Mouse (Mus musculus) limb, embryonic 15.5 days (tissue): ENCODE results near the gene Mbd3. TPM values are rescaled to one million over a fixed set of nuclear protein-coding genes. Genes with fewer than 3 reads are reported as not detected.

Experiments
- ATAC-seq: fragments of 200-750 bp; cut with Nextera tagmentation; 2 replicates; pipeline ENCODE4 v1.8.0; 2017; ENCODE audit warnings: low read depth, moderate TSS enrichment; ENCODE audit not compliant: insufficient number of reproducible peaks, low FRiP score, low TSS enrichment
- H3K27ac ChIP-seq: fragments of 300-500 bp; sonication (generic); 2 replicates; pipeline ENCODE4 v1.5.1; 2015; ENCODE audit warnings: moderate library complexity, mild to moderate bottlenecking, inconsistent platforms
- H3K27me3 ChIP-seq: fragments of 300-500 bp; sonication (generic); 2 replicates; pipeline ENCODE4 v1.6.1; 2015; ENCODE audit warnings: inconsistent platforms
- H3K36me3 ChIP-seq: fragments of 300-500 bp; sonication (generic); 2 replicates; pipeline ENCODE4 v1.6.1; 2015; ENCODE audit warnings: inconsistent platforms
- H3K4me1 ChIP-seq: fragments of 300-500 bp; sonication (generic); 2 replicates; pipeline ENCODE4 v1.6.1; 2015; ENCODE audit warnings: inconsistent platforms
- H3K4me2 ChIP-seq: fragments of 300-500 bp; sonication (generic); 2 replicates; pipeline ENCODE4 v1.6.1; 2015; ENCODE audit warnings: mild to moderate bottlenecking, inconsistent platforms
- H3K4me3 ChIP-seq: fragments of 300-500 bp; sonication (generic); 2 replicates; pipeline ENCODE4 v1.5.1; 2015; ENCODE audit warnings: mild to moderate bottlenecking, inconsistent platforms
- H3K9ac ChIP-seq: fragments of 300-500 bp; sonication (generic); 2 replicates; pipeline ENCODE4 v1.6.1; 2015; ENCODE audit warnings: inconsistent platforms
- H3K9me3 ChIP-seq: fragments of 300-500 bp; sonication (generic); 2 replicates; pipeline ENCODE4 v1.6.1; 2016; ENCODE audit warnings: inconsistent platforms
- WGBS: fragments of 180-500 bp; shearing (Covaris S2); methylation state at CpG from one replicate; pipeline ENCODE4 v1.1.7; 2015; 5-methylcytosine and 5-hydroxymethylcytosine counted together
- polyA plus RNA-seq: library from polyadenylated mRNA; unstranded; fragments of >200 nt; fragmentation: Nextera tagmentation; extraction: Ambion mirVana; gene quantifications from 2 replicates; pipeline ENCODE4 v1.2.1, GENCODE M21; 2015

Gene Mbd3
- 218 and 219 TPM in 2 replicates for polyA plus RNA-seq

DNA sequence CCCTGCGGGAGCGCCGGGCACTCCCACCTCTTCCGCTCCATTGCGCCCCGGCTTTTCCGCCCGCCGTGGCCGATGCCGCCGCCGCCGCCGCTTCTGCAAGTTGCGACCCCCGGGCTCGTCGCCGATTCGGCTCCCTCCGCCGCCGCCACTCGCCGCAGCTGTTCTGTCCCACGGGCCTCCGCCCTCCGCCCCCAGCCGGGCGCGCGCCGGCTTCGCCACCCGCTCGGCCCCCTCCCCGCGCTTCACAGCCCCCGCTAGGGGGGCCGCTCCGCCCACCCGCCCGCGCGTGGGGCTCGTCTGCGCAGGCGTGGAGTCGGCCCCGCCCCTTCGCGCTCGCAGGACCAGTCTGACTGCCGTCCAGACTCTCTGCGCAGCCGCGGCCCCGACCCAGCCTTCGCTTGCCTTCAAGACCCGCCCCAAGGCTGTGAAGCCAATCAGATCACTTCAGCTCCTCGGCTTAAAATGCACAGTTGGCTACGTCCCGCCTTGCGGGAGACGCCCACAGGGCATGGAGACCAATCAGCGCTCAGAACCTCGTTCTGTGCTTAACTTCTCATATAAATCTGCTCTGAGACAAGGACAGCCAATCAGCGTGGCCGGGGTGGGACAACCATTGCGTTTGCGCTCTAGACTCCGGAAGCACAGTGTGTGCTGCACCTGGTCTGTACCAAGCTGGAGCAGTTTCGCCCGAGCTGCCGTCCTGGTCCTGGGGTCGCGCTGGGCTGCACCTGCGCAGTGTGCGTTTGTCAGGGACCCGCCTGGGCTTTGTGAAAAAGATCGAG lies at the start of gene Mbd3:
Gene Mbd3 (minus strand): TSS at position 360 of the 782 bp plus-strand sequence.
- H3K36me3 ChIP-seq: peaks cover 64% of the 10 kb centered on the region

DNA sequence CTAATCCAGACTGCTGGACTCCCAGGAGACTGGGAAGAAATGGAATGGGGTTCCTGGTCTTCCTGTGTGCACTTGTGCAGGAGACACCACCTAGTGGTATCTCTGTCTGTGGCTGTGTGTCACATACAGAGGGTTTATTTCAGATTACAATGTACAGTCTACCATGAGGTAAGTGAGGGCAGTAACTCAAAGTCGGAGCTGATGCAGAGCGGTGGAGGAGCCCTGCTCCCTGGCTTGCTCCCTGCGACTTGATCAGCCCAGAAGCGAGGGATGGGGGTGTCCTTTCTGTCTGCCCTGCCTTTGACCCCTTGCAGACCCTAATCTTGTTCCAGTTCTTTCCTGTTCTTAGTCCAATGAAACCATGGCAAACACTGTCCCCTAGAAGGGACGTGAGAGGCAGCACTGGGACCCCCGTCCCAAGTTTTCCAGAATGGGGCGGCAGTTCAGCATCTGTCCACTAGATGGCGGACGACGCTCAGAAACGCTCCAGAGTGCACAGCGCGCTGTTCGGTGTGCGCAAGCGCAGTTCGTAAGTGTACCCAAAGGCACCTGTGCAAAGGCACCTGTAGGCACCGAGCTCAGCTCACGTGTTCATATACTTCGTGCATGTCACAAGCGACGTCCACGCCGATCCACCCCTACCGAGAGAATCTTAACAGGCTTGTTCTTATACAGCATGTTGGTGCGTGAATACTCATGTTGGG lies 46.7 kb upstream of the Mbd3 start:
- H3K9me3 ChIP-seq: no peaks in the 10 kb centered on the region
- no peak overlapping the region for H3K9ac ChIP-seq
- peaks cover 43% of the 10 kb centered on the region for H3K27me3 ChIP-seq
- no peak overlapping the region for H3K27ac ChIP-seq
- no peak overlapping the region for H3K4me3 ChIP-seq
- WGBS: 8% methylated on average over 26 of the region's 26 CpGs
- no peak for ATAC-seq
- H3K36me3 ChIP-seq: no peaks in the 10 kb centered on the region
- H3K4me1 ChIP-seq: peaks cover 6% of the 10 kb centered on the region; the same call in 1 of the 2 replicates
- 0 out of 2 replicates have a peak overlapping the region, but pooled peaks have one; percentile 28 for H3K4me2 ChIP-seq

More for the DNA sequence above, at the start of gene Mbd3:
- WGBS: under 1% methylated on average over 67 of the region's 82 CpGs
- no peaks in the 10 kb centered on the region for H3K27me3 ChIP-seq
- no peaks in the 10 kb centered on the region for H3K9me3 ChIP-seq
- H3K9ac ChIP-seq: peak within 1 kb of the TSS; percentile 92
- ATAC-seq: peak; percentile 96
- peak within 1 kb of the TSS; percentile 83 for H3K4me2 ChIP-seq
- peak within 1 kb of the TSS; percentile 99 for H3K27ac ChIP-seq
- peak within 1 kb of the TSS; percentile 70 for H3K4me3 ChIP-seq
- H3K4me1 ChIP-seq: peaks cover 30% of the 10 kb centered on the region

DNA sequence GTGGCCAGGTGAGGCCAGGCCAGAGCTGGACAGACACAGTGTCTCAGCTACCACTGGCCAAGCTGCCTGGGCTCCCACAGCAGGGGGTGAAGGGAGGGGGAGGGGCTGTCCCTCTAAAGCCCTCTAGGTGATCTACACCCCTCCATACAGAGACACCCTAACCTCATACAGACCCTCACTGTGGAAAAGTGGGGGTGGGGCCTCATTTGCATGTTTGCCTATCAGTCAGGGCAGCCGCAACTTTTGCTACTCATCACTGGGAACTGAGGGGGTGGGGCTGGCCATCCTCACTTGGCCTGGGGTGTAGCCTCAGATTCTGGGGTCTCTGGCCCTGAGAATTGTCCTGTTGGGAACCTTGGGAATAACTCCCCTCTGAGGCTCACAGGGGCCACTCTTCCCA lies 45.7 kb upstream of the Mbd3 start:
- WGBS: 36% methylated on average over 1 of the region's 1 CpGs
- no peaks in the 10 kb centered on the region for H3K9me3 ChIP-seq
- H3K4me3 ChIP-seq: no peak overlapping the region
- H3K36me3 ChIP-seq: no peaks in the 10 kb centered on the region
- 0 out of 2 replicates have a peak, but pooled peaks cover 2% of the 10 kb centered on the region for H3K4me1 ChIP-seq
- peaks cover 38% of the 10 kb centered on the region for H3K27me3 ChIP-seq
- no peak overlapping the region for H3K4me2 ChIP-seq
- no peak overlapping the region for H3K27ac ChIP-seq
- H3K9ac ChIP-seq: no peak overlapping the region
- no peak for ATAC-seq

DNA sequence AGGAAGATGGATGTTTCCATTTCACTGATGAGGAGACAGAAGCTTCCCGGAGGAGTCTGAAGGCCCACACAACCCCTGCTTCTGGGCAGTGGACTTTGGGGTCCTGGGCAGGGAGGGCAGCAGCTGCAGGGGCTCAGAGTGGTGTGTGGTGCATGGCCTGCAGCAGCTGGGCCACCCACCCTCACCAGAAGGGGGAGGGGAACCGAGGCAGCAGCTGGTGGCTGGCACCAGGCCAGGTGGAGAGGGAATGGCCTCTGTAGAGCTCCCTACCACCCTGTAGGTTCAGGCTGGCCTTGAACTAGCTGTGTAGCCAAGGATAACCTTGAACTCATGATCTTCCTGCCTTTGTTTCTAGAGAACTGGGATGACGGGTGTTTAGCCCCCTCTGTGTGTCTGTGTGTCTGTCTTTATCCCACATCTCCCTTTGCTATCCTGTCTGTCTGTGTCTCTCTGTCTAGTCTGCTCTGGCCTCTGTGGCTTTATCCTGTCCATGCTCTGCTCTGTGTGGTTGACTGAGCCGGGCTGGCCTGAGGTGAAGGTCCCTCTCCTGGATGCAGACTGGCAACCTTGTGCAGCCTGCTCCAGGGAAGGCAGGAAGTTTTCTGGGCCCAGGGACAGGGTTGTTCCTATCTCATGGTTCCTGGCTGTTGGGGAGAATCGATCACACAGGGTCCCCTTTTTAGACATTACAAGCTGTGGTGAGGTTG lies 45.1 kb upstream of the Mbd3 start:
- WGBS: 40% methylated on average over 5 of the region's 5 CpGs
- ATAC-seq: no peak

DNA sequence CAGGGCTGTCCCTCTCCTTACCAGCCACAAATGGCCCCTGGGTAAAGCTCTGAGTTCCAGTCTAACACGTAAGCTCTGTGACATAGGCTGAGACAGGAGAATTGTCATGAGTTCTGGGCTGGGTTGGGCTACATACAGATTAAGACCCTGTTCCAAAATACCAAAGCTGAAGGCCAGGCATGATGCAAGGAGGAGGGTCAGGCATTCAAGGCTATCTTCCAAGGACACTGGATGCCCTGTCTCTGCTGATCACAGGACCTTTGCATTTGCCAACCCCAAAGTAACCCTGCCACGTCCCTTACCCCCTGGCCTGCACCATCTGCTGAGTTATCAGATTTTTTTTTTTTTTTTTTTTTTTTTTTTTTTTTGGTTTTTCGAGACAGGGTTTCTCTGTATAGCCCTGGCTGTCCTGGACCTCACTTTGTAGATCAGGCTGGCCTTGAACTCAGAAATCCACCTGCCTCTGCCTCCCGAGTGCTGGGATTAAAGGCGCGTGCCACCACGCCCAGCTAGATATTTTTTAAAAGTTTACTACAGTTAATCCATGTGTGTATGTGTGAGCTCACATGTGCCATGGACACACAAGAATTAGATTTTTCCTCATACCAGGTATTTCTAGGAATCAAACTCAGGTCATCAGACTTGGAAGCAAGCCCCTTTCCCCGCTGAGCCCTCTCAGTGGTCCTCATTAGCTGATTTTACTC lies 44.4 kb upstream of the Mbd3 start:
- no peak overlapping the region for H3K27ac ChIP-seq
- peaks cover 31% of the 10 kb centered on the region for H3K27me3 ChIP-seq
- H3K4me2 ChIP-seq: no peak overlapping the region
- no peaks in the 10 kb centered on the region for H3K9me3 ChIP-seq
- H3K9ac ChIP-seq: no peak overlapping the region
- 80% methylated on average over 7 of the region's 8 CpGs for WGBS
- H3K4me1 ChIP-seq: 0 out of 2 replicates have a peak, but pooled peaks cover 2% of the 10 kb centered on the region
- H3K36me3 ChIP-seq: no peaks in the 10 kb centered on the region
- no peak overlapping the region for H3K4me3 ChIP-seq
- no peak for ATAC-seq

More for the DNA sequence above, 45.1 kb upstream of the Mbd3 start:
- Histone ChIP-seq H3K27ac (no peak overlapping the region), H3K27me3 (peaks cover 38% of the 10 kb centered on the region), H3K4me1 (0 out of 2 replicates have a peak, but pooled peaks cover 2% of the 10 kb centered on the region), H3K4me2 (no peak overlapping the region), H3K9me3 (no peaks in the 10 kb centered on the region), H3K36me3 (no peaks in the 10 kb centered on the region), H3K9ac (no peak overlapping the region), H3K4me3 (no peak overlapping the region)

DNA sequence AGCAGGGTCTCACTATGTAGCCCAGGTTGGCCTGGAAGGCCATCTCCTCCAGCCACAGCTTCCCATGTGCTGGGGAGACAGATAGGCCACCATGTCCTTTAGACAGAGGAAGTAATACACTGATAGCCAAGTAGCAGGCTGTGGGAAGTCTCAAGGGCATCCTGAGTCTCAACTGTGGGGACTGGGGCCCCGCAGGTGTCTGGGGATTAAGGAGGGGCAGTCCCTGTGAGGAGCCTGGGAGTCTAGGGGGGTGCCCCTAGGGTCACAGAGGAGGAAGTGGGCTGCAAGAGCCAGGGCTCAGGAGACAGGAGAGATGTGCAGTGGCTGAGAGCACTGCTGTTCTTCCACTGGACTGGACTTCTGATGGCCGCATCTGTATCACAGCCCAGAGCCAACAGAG lies 43.6 kb upstream of the Mbd3 start:
- Histone ChIP-seq H3K4me2 (no peak overlapping the region), H3K27ac (no peak overlapping the region), H3K4me3 (no peak overlapping the region), H3K27me3 (peaks cover 28% of the 10 kb centered on the region), H3K4me1 (0 out of 2 replicates have a peak, but pooled peaks cover 4% of the 10 kb centered on the region), H3K36me3 (no peaks in the 10 kb centered on the region), H3K9me3 (no peaks in the 10 kb centered on the region), H3K9ac (no peak overlapping the region)
- no peak for ATAC-seq
- WGBS: 61% methylated on average over 2 of the region's 2 CpGs

DNA sequence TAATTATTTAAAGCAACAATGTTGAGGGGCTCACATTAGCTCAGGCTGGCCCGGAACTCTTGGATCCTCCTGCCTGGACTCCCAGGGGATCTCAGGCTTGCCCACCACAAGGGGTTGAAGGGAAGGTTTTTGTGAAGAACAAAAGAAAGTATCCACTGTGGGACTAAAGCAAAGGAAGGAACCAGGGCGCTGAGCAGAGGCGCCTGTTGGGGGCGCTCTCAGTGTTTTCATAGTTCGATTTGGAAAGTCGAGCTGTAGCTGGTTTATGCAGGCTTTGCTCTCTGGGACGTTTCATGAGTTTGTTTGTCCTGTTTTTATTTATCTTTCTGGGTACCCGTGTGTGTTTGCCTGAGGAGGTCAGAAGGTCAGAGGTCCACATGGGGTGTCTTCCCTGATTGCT lies 42.2 kb upstream of the Mbd3 start:
- peaks cover 19% of the 10 kb centered on the region for H3K27me3 ChIP-seq
- WGBS: 60% methylated on average over 8 of the region's 8 CpGs
- H3K4me3 ChIP-seq: no peak overlapping the region
- H3K9ac ChIP-seq: no peak overlapping the region
- H3K27ac ChIP-seq: no peak overlapping the region
- H3K36me3 ChIP-seq: no peaks in the 10 kb centered on the region
- H3K4me2 ChIP-seq: no peak overlapping the region
- peaks cover 5% of the 10 kb centered on the region; the same call in 1 of the 2 replicates for H3K4me1 ChIP-seq
- no peak for ATAC-seq
- no peaks in the 10 kb centered on the region for H3K9me3 ChIP-seq

DNA sequence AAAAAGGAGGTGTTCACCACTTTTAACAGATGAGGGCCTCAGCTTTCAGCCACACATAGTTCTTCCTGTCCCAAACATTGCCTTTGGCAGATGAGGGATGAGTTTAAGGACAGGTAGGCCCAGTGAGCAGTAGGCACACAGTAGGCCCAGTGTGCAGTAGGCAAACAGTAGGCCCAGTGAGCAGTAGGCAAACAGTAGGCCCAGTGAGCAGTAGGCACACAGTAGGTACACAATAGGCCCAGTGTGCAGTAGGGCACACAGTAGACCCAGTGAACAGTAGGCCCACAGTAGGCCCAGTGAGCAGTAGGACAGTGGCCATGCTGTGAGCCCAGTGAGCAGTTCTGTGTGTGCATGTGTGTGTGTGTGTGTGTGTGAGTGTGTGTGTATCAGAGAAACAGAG lies 40.7 kb upstream of the Mbd3 start:
- Histone ChIP-seq H3K4me3 (no peak overlapping the region), H3K36me3 (no peaks in the 10 kb centered on the region), H3K27ac (no peak overlapping the region), H3K4me1 (peaks cover 20% of the 10 kb centered on the region), H3K9me3 (no peaks in the 10 kb centered on the region), H3K27me3 (peaks cover 12% of the 10 kb centered on the region), H3K9ac (no peak overlapping the region), H3K4me2 (no peak overlapping the region)
- no peak for ATAC-seq

DNA sequence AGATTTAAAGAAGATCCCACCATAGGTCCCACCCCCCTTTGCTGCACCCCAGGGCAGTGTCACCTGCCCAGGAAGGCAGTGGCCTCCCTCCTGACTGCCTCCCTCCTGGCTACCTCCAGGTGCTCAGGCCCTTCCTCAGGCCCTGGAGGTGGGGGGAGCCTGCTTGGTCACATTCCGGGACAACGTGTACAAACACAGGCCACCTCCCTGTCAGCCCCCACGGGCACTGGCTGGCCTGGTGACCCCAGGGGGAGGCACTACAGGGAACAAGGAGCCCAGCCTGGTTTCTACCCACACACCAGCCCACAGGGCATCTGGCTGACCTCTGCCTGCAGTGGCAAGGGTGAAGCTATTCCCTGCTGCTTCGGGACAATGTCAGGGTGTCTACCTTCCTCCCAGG lies 38.6 kb upstream of the Mbd3 start:
- no peaks in the 10 kb centered on the region for H3K36me3 ChIP-seq
- WGBS: 51% methylated on average over 4 of the region's 4 CpGs
- no peak for ATAC-seq
- no peak overlapping the region for H3K4me3 ChIP-seq
- no peak overlapping the region for H3K9ac ChIP-seq
- H3K9me3 ChIP-seq: no peaks in the 10 kb centered on the region
- peaks cover 18% of the 10 kb centered on the region for H3K4me1 ChIP-seq
- no peak overlapping the region for H3K27ac ChIP-seq
- no peak overlapping the region for H3K4me2 ChIP-seq
- peaks cover 9% of the 10 kb centered on the region for H3K27me3 ChIP-seq

DNA sequence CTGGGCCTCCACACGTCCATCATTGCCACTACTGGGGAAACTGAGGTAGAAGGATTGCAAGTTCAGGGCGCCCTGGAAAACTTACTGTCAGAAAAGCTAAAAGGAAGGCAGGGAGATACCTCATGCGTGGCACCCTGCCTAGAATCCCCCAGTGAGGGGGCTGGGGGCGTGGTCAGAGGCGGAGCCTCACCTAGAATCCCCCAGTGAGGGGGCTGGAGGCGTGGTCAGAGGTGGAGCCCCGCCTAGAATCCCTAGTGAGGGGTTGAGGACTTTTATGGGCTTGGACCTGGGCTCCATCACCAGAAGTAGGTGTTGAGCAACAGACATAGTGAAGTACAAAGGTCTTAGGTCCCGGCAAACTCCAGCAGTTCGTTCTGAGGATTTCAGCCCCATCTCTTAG lies 36.9 kb upstream of the Mbd3 start:
- Histone ChIP-seq H3K36me3 (0 out of 2 replicates have a peak, but pooled peaks cover under 1% of the 10 kb centered on the region), H3K4me1 (peaks cover 27% of the 10 kb centered on the region), H3K4me3 (no peak overlapping the region), H3K9ac (no peak overlapping the region), H3K27ac (peak overlapping the region; percentile 60), H3K9me3 (no peaks in the 10 kb centered on the region), H3K4me2 (no peak overlapping the region), H3K27me3 (peaks cover 7% of the 10 kb centered on the region)
- ATAC-seq: no peak
- 15% methylated on average over 9 of the region's 9 CpGs for WGBS

DNA sequence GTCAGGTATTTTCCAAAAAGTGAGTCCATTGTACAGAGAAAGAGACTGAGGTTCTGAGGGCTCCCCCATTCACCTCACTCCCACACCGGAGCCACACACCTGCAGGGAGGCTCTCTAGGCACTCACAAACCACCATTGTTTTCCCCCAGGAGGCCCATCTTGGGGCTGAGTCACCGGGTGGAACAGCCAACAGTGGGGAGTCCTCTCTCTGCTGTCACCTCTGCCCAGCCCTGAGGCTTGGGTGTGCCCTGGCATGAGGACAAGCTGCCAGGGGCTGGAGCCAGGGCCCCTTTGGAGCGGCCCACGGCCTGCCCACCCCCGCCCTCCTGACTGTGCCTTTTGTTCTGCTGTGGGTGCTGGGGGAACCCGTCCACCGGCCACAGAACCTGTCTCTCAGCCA lies 36.4 kb upstream of the Mbd3 start:
- 0 out of 2 replicates have a peak overlapping the region, but pooled peaks have one; percentile 7 for H3K9ac ChIP-seq
- H3K36me3 ChIP-seq: 0 out of 2 replicates have a peak, but pooled peaks cover 6% of the 10 kb centered on the region
- peak overlapping the region; percentile 60 for H3K27ac ChIP-seq
- no peaks in the 10 kb centered on the region for H3K9me3 ChIP-seq
- peaks cover 32% of the 10 kb centered on the region for H3K4me1 ChIP-seq
- no peak for ATAC-seq
- H3K4me2 ChIP-seq: no peak overlapping the region
- peaks cover 7% of the 10 kb centered on the region for H3K27me3 ChIP-seq
- 47% methylated on average over 7 of the region's 7 CpGs for WGBS
- H3K4me3 ChIP-seq: no peak overlapping the region
